Mouse (Mus musculus): ENCODE data around the gene Cyth4.
A peak's percentile ranks its signal among the peaks of the same experiment; 100 is the strongest.

Gene Cyth4

DNA sequence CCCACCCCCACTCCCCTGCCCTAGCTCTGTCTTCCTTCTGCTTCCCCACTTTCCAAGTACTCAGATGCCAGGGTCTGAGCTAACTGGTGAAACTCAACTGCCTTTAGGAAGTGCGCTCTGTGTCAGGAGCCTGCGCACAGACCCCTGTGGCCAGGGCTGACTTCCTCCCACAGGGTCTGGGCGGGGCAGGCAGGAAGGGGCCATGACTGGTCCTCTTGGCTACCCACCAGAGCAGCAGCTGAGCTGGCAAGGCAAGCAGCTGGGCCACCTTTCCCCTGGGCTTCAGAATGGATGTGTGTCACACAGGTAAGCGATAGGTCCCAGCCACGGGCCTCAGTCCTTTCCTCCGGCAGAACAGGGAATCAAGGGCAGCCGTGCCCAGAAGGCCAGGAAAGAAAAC is at the start of gene Cyth4:
TSS of gene Cyth4 (plus strand) at position 134 of the 400 bp plus-strand sequence.
- no peak for DNase-seq

GRCm38 (mm10) chr15:78547415-78548335 is 49.2 kb upstream of the Cyth4 start:
- DNase-seq: peak; percentile 31

DNA sequence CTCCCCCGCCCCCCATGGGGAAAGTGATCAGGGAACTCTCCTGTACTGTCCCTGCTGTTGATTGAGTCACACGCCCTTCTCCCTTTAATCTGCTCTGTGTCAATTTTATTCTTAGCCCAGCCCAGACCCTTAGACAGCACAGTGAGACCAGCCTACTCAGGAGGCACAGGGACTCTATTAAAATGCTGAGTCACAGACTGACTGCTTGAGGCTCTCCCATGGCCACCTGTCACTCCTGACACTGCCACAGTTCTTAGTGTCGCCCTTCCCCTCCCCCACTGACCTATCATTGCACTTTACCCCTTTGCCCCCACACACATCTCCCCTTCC is 48.5 kb upstream of the Cyth4 start:
- DNase-seq: no peak

DNA sequence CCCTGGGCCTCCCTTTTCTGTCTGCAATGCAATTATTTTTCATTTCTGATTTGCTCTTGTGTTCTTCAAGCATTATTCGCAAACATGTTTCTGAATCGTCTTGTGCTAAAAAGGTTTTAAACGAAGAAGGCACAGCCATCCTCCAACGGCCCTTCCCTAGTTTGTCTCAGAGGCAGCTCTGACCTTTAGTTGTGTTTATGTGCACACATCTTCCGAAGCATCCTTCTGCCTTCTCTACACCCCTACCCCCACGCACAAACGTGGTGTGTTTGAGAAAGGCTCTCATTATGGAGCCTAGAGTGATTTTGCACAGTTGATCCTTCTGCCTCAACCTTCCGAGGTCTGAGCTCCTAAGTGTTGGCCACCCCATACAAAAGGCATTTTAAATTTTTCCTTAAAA is 48.1 kb upstream of the Cyth4 start:
- no peak for DNase-seq

DNA sequence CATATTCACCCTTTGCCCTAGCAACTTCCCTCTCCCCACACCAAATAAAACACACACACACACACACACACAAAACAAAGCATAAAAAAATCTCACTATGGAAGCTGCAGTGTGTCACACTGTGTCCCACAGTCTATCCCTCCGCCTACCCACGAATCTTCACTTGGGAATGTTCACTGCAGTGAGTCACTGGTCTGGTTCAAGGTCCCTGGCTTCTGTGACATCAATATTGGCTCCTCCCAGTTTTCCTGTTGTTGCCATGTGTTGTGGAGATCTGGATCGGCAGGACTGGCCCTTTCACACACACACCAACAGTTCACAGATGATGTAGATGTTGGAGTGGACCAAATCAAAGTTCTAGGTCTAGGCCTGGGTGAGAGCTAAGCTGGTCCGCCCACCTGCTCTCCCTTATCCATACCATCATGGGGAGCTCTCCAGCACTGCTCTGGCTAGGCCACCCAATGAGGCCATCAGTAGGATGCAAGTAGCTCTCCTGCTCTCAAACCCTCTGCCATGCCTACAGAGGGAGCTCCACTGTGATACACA is 47.6 kb upstream of the Cyth4 start:
- DNase-seq: no peak

- DNase-seq: no peak
These were observed 42.1 kb upstream of the Cyth4 start for GRCm38 (mm10) chr15:78554545-78555313.

DNA sequence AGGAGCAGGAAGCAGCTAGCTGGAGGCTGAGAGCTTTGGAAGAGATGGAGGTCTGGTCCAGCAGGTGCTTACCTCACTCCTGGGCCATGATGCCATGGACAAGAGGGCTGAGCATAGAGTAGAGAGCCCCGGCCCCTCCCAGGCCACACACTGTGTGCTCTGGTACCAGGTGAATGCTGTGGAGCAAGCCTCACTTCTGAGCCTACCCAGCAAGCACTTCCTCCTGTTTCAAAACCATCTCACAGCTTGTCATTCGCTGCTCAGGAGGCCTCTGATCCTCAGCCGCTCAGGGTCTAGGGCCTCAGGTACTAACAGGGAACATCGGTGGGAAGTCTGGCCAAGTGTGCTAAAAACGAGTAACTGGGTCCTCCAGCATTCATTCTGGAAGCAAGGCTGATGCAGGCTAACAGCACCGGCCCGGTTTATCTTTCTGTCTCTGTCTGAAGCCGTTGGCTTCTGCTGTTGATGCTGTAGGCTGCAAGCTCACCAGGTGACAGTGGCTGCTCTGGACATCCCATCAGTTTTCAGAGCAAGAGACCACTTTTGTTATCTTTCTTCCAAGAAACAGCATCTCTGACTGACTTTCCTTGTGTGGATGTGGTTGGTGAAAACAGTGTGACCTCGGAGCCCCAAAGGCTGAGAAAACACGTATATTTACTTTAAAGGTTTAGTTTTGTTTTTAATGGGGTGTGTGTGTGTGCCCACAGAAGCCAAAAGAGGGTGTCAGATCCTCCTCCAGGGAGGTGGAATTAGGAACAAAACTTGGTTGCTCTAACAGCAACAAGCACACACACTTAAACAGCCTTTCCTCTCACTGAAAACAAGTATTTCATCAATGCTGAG is 38.9 kb upstream of the Cyth4 start:
- no peak for DNase-seq

DNA sequence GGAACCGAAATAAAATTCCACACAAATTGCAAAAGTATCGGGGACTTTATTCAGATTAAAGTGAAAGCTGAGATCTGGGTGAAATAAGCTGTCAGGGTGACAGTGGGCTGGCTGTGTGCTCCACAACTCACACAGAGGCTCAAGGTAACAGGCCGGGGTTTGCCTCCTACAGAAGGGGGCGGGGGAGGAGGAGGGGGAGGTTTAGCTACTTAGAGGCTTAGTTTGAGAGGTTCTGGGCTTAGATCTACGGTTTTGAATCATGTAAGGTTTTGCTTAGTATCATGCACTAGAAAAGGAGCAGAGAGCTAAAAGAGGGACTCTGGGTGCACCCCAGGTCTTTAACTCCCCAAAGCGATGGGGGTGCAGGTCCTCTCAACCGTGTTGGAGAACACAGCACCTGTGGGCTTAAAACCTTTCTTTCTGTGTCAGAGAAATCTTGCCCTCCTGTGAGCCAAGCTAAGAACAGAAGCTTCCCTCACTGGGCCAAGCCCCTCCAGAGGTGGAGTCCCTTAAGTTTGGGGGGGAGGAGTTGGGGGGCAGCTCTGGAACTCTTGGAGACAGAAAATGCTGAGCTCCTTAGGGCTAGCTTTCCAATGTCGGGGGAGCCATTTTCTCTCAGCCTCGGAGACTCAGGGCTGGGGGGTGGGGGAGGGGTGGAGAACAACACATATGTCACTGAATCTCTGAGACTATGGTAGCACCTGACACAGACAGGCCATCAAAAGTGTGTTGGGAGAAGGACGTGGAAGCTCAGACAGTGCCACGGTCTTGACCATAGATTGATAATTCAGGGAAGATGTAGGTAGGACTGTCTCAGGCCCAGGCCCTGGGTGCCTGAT is 37.5 kb upstream of the Cyth4 start:
- DNase-seq: no peak

DNA sequence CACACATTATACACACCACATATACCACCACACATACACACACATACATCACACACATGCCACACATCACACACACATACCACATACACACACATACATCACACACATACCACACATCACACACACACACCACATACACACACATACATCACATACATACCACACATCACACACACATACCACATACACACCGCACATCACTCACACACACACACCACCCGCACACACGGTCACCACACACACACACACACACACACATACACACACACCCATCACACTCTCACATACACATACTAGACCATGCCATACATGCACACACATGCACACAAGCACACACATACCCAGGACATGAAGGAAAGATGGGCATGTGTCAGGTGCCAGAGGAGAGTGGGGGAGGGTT is 33.5 kb upstream of the Cyth4 start:
- DNase-seq: no peak

GRCm38 (mm10) chr15:78563937-78564336 is 32.9 kb upstream of the Cyth4 start:
- no peak for DNase-seq

GRCm38 (mm10) chr15:78564764-78565435 is 31.9 kb upstream of the Cyth4 start:
- DNase-seq: no peak

DNA sequence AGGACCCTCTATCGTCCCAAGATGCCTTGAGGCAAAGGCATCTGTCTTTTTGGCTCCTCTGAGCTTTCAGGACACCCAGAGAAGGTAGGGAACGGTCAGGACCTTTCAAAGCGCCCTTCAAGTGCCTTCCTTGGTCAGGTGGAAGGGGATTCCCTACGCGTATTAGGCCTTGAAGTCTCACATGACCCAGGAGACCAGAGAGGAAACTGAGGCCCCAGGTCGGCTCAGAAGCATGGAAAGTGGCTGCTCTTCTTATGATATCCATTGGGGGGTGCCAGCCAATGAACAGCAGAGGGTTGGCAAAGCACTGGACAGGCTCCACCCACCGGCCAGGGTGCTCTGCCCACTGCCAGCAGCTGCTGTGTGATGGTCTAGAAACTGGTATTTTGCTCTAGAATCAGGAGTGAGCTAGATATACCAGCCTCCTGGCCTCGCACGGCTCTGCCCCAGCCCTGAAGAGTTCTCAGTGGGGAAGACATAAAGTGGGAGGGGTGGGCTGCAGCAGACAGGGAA is 29.2 kb upstream of the Cyth4 start:
- DNase-seq: no peak

GRCm38 (mm10) chr15:78570170-78570569 is 26.7 kb upstream of the Cyth4 start:
- DNase-seq: no peak

DNA sequence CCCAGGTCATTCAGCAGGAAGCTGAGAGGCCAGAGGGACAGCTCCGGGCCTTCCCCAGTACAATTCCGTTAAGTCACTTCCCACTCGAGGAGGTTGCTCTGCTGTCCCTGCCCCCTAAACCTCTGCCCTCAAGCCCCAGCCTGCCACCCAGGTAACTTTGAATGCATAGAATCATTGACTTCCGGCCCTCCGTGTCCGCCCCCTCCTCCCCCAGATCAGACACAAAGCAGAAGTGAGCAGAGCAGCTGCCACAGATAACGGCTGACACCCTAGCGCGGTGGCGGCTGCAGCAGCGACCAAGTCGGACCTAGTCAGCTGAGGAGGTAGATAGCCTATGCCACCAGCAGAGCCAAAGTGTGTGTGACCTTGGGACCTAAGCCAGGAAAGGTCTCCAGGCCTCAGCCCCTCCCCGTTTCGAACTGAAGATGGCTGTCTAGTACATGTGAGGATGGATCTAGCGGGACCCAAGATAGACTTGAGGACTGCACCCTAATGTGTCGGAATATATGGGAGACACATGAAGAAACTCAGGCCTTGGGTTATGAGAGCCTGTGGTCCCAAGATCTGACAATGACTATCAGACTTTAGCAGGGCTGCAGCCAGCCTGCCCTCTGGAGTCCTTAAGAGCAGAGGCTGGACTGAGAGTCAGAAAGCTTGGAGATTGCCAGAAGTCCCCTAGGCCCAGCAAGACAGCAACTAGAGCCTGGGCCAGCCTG is 25.1 kb upstream of the Cyth4 start:
- DNase-seq: no peak

GRCm38 (mm10) chr15:78572270-78572600 is 24.6 kb upstream of the Cyth4 start:
- no peak for DNase-seq

DNA sequence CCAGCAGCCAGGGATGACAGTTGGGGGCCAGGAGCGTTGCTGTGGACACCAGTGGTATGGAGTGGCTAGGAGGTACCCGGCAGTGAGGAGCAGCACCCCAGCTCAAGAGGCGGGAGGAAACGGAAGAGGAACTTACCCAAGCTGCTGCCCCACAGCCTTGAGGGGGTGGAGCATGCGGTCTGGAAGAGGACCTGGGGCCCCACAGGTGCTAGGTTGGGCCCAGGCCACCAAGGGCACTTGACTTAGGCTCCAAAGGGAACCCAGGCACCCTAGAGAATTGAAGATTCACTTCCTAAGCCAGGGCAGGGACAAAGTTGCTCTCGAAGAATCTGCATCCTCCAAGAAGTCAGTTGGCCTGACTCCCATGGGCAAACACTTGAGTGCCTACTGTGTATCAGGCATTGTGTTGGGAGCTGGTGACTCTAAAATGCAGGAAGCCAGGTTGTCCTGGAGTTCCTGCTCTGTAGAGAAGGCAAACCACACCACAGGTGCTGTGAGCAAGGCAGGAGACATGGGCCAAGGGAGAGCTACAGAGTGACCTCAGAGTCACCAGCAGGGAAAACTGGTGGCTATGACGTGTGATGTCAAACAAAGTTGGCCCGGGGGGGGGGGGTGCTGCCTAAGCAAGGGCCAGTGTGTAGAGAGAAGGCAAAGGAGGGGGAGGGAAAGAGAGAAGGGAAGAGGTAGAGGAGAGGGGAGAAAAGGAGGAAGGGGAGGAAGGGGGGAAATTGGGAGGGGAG is 24.0 kb upstream of the Cyth4 start, which contains the start of gene Rac2:
TSS of gene Rac2 (minus strand) at position 126 of the 740 bp plus-strand sequence.
- DNase-seq: no peak

DNA sequence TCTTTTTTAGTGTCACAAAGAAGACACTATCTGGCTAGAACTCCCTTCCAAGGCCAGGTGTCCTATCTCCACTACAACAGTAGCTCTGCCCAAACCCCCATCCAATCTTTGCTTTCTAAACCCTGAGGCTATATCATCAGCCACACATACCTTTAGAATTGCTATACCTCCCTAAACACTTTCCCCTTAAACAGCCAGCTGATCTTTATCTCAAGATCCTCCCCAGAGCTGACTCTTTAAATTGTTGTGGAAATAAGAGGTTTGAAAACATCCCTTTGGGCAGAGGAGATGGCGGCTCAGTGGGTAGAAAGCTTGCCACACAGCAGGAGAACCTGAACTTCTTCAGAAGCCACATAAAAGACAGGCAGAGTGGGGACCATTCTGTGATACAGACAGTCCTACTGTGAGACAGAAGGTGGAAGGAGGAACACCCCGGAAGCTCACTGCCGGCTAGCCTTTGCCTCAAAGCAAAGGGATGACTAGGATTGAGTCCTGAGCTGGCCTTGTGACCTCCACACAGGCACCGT is 20.5 kb upstream of the Cyth4 start:
- DNase-seq: no peak

- DNase-seq: no peak
These were observed 13.5 kb upstream of the Cyth4 start for GRCm38 (mm10) chr15:78583352-78583751.

DNA sequence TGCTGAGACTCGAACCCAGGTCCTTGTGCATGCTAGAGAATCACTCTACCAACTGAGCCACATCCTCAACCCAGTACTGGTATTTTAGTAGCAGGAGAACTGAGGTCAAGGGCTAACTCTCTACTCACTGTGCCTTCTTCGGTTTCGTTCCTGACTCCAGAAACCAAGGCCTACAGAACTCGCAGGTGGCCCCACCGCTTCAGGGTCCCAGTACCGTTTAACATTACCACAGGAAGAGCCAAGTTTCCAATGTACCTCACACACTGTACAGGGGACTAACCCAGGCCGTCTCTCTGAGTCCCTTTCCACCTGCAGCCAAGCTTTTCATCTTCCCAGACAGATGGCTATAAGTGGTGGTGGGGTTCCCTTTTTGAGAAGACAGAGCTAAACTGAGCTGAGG is 11.4 kb upstream of the Cyth4 start:
- no peak for DNase-seq
